Mouse (Mus musculus): Measurements from ENCODE around the gene Plagl2. TPM values are rescaled to one million over a fixed set of nuclear protein-coding genes. Genes with fewer than 3 reads are reported as not detected.

The Plagl2 gene
- polyA plus RNA-seq (2012) = 25.6 and 35.2 TPM in 2 replicates

DNA sequence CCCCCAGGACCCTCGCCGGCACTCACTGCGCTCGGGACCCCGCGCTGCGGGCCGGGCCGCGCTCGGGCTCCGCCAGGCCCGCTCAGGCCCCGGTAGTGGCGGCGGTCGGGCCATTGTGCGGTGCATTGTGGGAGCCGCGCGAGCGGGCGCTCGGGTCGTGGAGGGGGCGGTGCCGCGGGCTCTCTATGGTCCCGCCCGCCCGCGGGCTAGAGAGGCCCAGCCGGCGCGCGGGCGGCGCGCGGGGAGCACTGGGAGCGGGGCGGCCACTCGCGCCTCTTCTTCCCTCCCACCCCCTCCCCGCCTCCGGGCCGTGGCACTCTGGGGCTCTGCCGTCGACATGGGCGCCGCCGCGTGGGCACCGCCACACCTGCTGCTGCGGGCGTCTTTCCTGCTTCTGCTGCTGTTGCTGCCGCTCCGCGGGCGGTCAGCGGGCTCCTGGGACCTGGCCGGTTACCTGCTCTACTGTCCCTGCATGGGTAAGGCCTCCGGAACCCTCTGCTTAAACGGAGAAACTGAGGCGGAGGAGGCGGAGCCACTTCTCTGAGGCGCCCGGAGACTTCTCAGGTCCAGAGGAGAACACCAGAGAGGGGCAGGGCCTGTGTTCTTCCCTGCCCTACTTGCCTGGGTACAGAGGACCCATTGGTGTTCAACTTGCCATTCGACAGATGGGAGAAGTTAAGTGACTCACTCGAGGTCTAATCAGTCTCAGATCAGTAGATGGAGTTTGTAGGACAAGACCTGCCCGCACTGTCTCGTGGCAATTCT is at the start of gene Plagl2, which contains the start of gene Pofut1:
TSS of gene Plagl2 (minus strand) at position 177 of the 765 bp plus-strand sequence.
TSS of gene Pofut1 (plus strand) at position 284 of the 765 bp plus-strand sequence.
- TF ChIP-seq GATA1 (IDR thresholded peaks at IDR 0.05; ENCODE audit: low read length) = no peak

- no peak for TF ChIP-seq GATA1 (IDR thresholded peaks at IDR 0.05; ENCODE audit: low read length)
Observed at GRCm38 (mm10) chr2:153287835-153288234, 46.6 kb upstream of the Plagl2 start.

- no peak for TF ChIP-seq GATA1 (IDR thresholded peaks at IDR 0.05; ENCODE audit: low read length)
Observed at GRCm38 (mm10) chr2:153286524-153286923, 45.3 kb upstream of the Plagl2 start.

GRCm38 (mm10) chr2:153283919-153284318 is 42.7 kb upstream of the Plagl2 start:
- TF ChIP-seq GATA1 (IDR thresholded peaks at IDR 0.05; ENCODE audit: low read length) = no peak

DNA sequence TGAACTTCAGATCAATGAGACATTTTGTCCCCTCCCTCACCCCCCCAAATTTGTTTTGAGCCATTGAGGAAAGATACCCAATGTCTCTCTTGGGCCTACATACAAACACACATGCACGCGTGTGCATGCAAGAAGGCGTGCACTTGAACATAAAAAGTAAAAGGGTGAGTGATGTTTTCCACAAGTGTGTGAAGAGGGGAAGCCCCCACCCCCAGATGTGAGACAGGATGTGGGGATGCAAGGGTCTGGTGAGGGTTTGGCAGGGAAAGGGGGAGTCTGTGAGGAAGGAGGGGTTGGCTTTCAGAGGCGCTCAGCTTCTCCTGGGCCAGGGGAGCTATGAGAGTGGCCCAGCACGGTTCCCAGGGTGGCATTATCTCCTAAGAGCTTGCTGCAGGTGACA is 37.1 kb upstream of the Plagl2 start:
- TF ChIP-seq GATA1 (IDR thresholded peaks at IDR 0.05; ENCODE audit: low read length) = no peak

GRCm38 (mm10) chr2:153276440-153276839 is 35.2 kb upstream of the Plagl2 start:
- no peak for TF ChIP-seq GATA1 (IDR thresholded peaks at IDR 0.05; ENCODE audit: low read length)

DNA sequence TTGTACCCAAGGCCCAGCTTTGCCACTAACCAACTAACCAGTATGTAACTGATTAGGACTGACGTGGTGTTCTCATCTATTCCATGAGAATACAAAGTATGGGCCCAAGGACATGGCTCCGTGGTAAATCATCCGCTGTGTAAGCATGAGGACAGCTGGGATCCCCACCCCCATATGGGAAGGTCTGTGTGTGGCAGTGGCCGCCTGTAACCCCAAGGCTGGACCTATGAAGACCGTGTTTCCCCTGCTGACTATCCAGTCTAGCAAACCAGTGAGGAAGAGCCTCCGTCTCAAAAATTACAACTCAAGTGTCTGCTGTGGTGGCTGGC is 33.7 kb upstream of the Plagl2 start:
- TF ChIP-seq GATA1 (IDR thresholded peaks at IDR 0.05; ENCODE audit: low read length) = no peak

DNA sequence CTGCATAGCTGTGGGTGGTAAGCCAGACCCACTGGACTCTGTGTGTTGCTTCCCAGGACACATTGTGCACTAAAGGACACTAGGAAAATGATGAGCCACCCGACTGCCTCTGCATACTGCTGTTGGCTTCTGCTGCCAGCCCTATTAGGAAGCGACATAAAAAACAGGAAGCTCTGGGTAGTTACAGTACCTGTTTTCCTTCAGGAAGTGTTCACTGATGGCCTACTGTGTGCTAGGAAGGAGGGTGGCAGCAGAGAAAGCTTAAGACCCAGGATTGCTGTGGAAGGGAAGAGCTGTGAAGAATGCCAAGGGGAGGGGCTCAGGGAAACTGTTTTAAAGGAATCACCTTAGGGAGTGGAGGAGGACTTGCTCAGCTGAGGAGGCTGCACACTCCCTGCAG is 26.1 kb upstream of the Plagl2 start:
- no peak for TF ChIP-seq GATA1 (IDR thresholded peaks at IDR 0.05; ENCODE audit: low read length)

- no peak for TF ChIP-seq GATA1 (IDR thresholded peaks at IDR 0.05; ENCODE audit: low read length)
Observed at GRCm38 (mm10) chr2:153263053-153263452, 21.8 kb upstream of the Plagl2 start.

DNA sequence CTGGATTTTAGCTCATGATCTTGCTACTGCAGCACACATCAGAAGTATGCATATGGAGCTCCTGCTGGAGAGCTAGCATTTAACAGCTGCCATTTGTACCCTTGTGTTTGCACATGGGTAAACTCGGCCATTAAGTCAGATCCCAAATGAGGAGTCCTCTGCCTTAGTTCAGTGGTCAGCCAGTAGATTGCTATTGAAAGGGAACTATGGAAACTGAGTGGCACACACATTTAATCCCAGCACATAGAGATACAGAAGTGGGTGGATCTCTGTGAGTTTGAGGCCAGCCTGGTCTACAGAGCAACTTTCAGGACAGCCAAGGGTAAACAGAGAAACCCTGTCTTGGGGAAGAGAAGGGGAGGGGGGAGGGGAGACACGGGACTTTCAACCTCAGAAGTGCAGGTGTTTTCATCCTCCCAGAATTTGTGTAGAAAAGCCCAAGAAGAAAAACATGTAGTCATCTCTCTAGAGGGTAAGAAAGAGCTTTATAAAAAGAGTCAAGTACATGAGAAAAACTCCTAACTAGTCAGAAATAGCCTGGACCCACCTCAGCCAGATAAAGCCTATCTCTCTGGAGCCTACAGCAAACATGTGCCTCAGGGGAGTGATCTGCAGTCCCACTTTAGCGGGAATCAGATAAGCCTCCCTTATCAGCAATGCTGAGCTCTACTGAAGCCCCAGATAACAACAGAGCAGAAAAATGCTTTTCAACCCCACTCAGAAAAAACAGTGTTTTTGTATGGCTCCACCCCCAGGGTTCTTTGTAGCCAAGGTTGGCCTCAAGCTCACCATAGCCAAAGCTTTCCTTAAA is 18.8 kb upstream of the Plagl2 start:
- peak; percentile 98 for TF ChIP-seq GATA1 (IDR thresholded peaks at IDR 0.05; ENCODE audit: low read length)

- no peak for TF ChIP-seq GATA1 (IDR thresholded peaks at IDR 0.05; ENCODE audit: low read length)
Observed at GRCm38 (mm10) chr2:153259030-153259863, 18.0 kb upstream of the Plagl2 start.

GRCm38 (mm10) chr2:153256604-153257003 is 15.4 kb upstream of the Plagl2 start:
- no peak for TF ChIP-seq GATA1 (IDR thresholded peaks at IDR 0.05; ENCODE audit: low read length)

DNA sequence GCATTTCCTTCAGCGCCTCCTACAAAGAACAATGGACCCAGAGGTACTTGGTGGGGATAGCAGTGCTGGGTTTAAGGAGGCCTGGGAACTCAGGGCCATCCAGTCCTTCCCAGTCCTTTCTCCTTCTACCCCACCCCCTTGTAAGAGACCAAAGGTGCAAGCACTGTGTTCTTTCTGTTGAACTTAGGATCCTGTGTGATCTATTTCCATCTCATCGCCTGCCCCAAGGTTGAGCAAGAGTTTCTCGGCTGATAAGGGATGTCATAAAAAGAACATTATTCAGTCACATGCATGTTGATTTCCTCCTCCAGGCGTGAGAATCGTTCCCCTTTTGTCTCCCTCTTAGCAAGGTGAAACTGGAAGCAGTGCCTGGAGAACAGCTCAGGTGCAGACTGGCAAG is 8.5 kb upstream of the Plagl2 start:
- no peak for TF ChIP-seq GATA1 (IDR thresholded peaks at IDR 0.05; ENCODE audit: low read length)

GRCm38 (mm10) chr2:153242156-153242555 is 930 bp upstream of the Plagl2 start:
- TF ChIP-seq GATA1 (IDR thresholded peaks at IDR 0.05; ENCODE audit: low read length) = no peak

DNA sequence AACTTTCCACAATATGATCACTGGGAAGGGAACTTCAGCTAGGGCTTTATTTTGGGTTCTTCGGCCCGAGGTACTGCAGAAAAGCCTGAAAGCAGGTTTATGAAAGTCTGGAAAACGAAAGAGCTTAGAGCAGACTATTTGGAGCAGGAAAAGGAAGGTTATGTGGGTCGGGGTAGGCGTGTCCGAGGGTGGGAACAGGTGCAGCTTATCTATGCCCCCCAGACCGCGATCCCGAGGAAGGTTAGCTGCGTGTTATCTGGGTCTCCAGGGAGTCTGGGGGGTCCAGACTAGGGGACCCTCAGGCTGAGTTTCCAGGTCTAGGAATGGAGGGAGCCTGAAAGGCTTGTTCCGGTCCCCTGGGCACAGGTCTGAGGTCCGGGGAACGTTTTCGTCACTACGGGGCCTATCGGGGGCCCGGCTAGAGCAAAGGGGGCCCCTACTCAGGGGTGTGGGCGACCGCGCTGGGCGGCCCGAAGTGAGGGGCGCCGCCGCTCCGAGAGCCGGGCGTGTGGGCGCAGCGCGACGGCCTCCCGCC is 458 bp downstream of the Plagl2 start:
- no peak for TF ChIP-seq GATA1 (IDR thresholded peaks at IDR 0.05; ENCODE audit: low read length)
